Mouse (Mus musculus): ENCODE data around the gene Odc1.

DNA sequence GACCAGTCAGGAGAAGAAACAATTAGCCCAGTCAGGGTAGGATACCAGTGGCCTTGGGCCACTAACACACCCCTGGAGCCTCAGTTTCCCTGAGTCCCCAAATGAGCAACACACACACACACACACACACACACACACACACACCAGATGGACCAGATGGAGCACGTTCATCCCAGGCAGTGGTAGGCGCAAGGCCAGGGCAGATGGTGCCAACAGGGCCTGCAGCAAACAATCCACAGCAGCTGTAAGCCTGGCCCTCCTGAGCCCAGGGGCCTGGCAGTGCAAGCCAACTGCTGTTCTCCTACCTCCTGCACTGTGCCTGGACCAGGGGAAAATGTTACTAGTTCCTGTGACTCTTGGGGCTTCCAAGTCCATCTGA lies 13.4 kb downstream of the Odc1 start:
- TF ChIP-seq CTCF (IDR thresholded peaks at IDR 0.05; ENCODE audit: low read depth) (no peak), EP300 (optimal IDR thresholded peaks at IDR 0.05) (no peak)
